Mouse (Mus musculus) thymus, postnatal 14 days (tissue): ENCODE data around the gene Crx.

Source experiments
- DNase-seq: peaks from one replicate; pipeline ENCODE4 v3.0.0; 2021

Crx gene

GRCm38 (mm10) chr7:15839578-15839977 lies 40.2 kb downstream of the Crx start, which contains the start of gene Obox6:
Gene Obox6, minus strand, starts transcription at chr7:15839678.
- no peak for DNase-seq
